Mouse (Mus musculus): ENCODE measurements at regions not wholly inside any gene's neighbourhood (a gene's known extent, or its start where the extent isn't known, plus 50 kb on each side); places are given as distances from the start of the nearest gene placed in this dataset.

GRCm38 (mm10) chr2:128473241-128473954 lies 117.6 kb upstream of the Spdye4c start:
- no peak for DNase-seq (ENCODE audit: extremely low spot score, low spot score)

DNA sequence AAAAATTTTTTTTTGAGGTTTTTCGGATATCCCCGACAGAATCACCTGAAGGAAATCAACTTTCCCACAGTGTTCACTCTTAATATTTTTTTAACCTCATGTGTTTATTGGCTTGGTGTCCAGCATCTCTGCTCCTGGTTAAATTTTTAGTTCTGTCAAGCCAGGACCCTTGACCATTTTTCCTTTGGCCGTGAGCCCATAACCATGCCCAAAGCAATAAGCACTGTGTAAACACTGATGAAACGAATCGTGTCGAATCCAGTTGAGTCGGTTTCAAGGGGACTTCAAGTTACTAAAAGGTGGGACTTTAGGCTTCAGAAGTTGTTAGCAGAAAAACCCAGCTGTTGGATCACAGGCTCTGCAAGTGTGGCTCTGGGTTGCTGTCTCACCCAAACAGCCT lies 117.0 kb upstream of the Spdye4c start:
- no peak for DNase-seq (ENCODE audit: extremely low spot score, low spot score)

GRCm38 (mm10) chr2:128477242-128477641 lies 113.8 kb upstream of the Spdye4c start:
- DNase-seq (ENCODE audit: extremely low spot score, low spot score) = no peak

DNA sequence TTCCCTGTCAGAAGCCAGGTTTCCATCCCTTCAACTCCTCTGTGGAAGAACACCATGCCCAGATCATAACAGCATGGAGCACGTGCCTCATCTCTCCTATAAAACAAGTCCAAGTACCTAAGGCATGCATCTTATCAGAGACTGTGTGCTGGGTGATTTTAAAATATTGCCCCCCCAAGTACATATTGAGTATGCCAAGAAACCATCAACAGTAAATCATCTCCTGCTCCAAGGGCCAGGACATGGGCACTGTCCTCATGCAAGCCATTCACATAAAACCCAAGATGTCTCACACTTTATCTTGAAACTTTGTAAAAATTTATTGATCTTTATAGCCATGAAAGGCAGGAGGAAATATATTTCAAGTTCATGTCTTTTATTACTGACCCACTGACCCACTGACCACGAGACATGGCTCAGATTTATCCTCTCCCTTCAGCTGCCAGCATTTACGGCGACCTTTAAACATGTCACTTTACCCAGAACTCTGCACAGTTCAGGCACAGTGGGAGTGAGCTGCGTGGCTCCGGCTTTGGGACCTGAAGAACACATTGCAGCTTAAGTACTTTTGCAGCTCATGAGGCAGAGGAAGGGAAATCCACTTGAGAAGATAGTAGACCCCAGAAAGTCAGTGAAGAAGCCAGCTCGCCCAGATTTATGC lies 99.7 kb upstream of the Spdye4c start:
- no peak for DNase-seq (ENCODE audit: extremely low spot score, low spot score)

GRCm38 (mm10) chr2:128493871-128494270 lies 97.1 kb upstream of the Spdye4c start:
- DNase-seq (ENCODE audit: extremely low spot score, low spot score) = no peak

- DNase-seq (ENCODE audit: extremely low spot score, low spot score) = no peak
Measured at GRCm38 (mm10) chr2:128497891-128498290, 93.1 kb upstream of the Spdye4c start.

- DNase-seq (ENCODE audit: extremely low spot score, low spot score) = no peak
Measured at GRCm38 (mm10) chr2:128498611-128499010, 92.4 kb upstream of the Spdye4c start.

DNA sequence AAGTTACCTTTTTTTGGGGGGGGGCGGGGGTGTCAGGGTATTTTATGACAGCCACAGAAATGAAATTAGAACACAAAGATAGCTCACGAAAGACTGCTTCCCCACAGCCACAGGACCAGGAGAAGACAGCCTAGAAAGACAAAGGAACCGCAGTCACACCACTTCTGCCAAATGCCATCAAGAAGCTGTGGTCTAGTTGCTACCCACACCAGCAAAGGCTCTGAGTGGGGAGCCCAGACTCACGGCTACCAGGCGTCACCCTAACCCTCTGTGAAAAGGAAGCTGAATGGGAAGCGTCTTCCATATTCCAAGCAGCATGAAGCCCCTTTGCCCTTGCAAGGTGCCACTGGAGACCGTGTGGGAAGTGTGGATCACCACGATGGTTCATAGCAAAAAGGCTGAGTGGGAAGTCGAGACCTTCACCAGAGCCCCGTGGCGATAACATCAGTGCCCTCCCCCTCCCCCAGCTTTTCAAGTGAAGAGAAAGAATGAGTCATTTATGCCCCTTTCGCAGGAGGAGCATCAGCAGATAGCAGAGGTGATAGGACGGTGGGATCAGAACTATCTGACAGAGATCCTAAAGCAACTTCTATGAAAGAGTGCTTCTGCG lies 91.3 kb upstream of the Spdye4c start:
- DNase-seq (ENCODE audit: extremely low spot score, low spot score) = no peak

- DNase-seq (ENCODE audit: extremely low spot score, low spot score) = no peak
Measured at GRCm38 (mm10) chr2:128502676-128503075, 88.3 kb upstream of the Spdye4c start.

DNA sequence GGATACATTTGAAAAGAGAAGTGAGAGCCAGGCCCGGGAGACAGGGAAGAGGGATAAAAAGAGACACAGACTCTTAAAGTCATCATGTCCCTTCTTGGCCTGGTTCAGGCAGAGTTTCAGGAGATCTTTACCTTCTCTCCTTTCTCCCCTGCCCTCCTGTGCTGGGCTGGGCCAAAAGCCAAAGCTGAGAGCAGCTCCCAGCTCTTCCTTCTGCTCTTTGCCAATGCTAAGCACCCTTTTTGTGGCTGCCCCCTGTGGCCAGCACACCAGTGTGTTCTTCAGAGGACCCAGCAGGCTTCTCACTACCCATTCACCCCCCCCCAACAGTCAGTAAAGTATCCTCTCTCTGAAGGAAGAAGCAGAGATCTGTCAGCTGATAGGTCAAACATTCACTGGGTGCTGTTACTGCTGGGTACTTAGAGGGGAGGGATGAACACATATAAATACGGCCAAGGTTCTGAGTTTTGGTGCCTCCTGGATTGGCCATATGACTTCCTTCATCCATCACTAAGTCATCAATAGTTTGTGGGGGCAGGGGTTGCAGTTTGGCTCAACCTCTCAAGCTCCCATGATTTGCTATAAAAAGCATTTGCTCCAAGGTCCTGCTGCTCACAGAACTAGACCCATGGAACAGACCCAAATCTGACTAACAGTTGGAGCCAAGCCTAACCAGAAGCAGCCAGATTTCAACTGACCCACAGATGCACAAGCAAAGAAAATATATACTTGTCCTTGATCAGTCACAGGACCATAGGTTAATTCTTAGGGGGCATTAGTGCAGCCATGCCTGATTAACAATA lies 87.7 kb upstream of the Spdye4c start:
- DNase-seq (ENCODE audit: extremely low spot score, low spot score) = no peak

- DNase-seq (ENCODE audit: extremely low spot score, low spot score) = no peak
Measured at GRCm38 (mm10) chr2:128507591-128508243, 83.3 kb upstream of the Spdye4c start.

- no peak for DNase-seq (ENCODE audit: extremely low spot score, low spot score)
Measured at GRCm38 (mm10) chr2:128508244-128508605, 82.8 kb upstream of the Spdye4c start.

- no peak for DNase-seq (ENCODE audit: extremely low spot score, low spot score)
Measured at GRCm38 (mm10) chr2:128511291-128511690, 79.7 kb upstream of the Spdye4c start.

- no peak for DNase-seq (ENCODE audit: extremely low spot score, low spot score)
Measured at GRCm38 (mm10) chr2:128512852-128513251, 78.2 kb upstream of the Spdye4c start.

DNA sequence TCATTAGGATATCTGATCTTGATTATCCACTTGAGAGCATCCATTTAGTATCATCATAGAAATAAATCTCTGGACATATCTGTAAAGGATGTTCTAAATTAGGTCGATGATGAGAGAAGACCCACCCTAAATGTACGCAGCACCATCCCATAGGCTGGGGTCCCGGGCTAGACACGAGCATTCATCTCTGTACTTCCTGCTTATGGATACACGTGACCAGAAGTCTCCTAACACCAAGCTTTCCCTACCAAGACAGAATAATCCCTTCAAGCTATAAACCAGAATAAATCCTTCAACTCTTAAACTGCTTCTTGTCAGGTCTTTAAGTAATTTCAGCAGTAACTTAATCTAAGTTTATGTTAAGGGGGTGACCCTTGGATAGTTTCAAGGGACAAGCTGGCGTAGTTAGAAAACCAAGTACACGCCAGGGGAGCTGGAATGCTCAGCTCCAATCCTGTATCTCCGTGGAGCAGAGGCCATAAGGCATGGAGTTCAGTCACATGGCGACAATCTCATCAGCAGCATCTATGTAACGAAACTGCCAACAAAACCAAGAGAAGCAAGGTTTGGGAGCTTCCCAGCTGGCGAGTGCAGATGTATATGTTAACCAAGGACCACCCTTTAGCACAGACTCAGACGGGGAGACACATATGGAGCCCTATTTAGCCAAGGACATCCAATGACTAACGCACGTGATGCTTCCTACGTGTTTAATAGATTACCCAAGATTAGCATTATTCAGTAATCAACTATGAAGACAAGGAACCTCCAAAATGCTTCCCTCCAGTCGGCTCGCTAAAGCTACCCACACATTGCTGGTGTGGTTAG lies 76.3 kb upstream of the Spdye4c start:
- no peak for DNase-seq (ENCODE audit: extremely low spot score, low spot score)

GRCm38 (mm10) chr2:128515701-128516100 lies 75.3 kb upstream of the Spdye4c start:
- DNase-seq (ENCODE audit: extremely low spot score, low spot score) = no peak

- no peak for DNase-seq (ENCODE audit: extremely low spot score, low spot score)
Measured at GRCm38 (mm10) chr2:128516694-128517093, 74.3 kb upstream of the Spdye4c start.

GRCm38 (mm10) chr2:128518142-128518541 lies 72.9 kb upstream of the Spdye4c start:
- no peak for DNase-seq (ENCODE audit: extremely low spot score, low spot score)

DNA sequence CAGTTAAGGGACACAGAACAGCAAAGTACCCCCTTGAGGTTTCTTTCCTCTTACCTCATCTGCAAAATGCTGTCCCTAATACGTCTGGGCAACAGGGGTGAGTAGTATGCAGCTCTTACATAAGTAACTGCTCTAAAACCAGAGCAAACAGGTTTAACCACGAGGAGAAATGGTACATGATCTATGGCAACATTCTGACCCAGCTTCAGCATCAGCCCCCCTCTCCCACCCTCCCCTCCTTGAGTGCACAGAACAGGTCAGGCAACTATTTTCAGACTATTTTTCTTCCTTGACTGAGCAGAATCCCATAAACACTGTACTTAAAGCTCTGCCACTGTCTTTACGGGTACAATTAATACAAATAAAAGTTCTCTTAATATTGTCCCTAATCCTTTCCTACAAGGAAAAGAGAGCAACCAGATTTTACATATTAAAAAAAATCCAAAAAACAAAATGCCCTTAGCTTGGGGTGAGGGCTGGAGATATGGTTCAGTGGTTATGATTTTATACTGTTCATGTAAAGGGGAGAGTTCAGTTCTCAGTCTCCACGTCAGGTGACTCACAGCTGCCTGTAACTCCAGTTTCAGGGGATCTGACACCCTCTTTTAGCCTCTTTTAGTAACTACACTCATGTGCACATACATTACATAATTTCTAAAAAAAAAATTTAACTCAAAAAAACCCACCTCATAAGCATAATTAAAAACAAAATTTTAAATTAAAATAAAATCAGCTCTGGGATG lies 69.1 kb upstream of the Spdye4c start:
- no peak for DNase-seq (ENCODE audit: extremely low spot score, low spot score)
